Mouse (Mus musculus) neural tube, embryonic 13.5 days (tissue): ENCODE results near the gene Hist2h3b. TPM values are rescaled to one million over a fixed set of nuclear protein-coding genes. Genes with fewer than 3 reads are reported as not detected.
"Not testable (repeated sequence)": the region's sequence is repeated elsewhere in the genome, so short reads cannot be mapped to it uniquely, and the experiment has no call there.

Source experiments
- ATAC-seq: fragments of 200-750 bp; cut with Nextera tagmentation; 2 replicates; pipeline ENCODE4 v1.8.0; 2017; ENCODE audit warnings: low read depth, mild to moderate bottlenecking, moderate TSS enrichment, moderate library complexity
- H3K27ac ChIP-seq: fragments of 300-500 bp; sonication (generic); replicated peaks from 2 replicates; pipeline ENCODE4 v1.5.1; 2015; ENCODE audit warnings: moderate library complexity, mild to moderate bottlenecking, inconsistent platforms
- H3K27me3 ChIP-seq: fragments of 300-500 bp; sonication (generic); 2 replicates; pipeline ENCODE4 v1.6.1; 2015; ENCODE audit warnings: mild to moderate bottlenecking, inconsistent platforms
- H3K36me3 ChIP-seq: fragments of 300-500 bp; sonication (generic); 2 replicates; pipeline ENCODE4 v1.6.1; 2015; ENCODE audit warnings: mild to moderate bottlenecking, inconsistent platforms
- H3K4me1 ChIP-seq: fragments of 300-500 bp; sonication (generic); replicated peaks from 2 replicates; pipeline ENCODE4 v1.6.1; 2015; ENCODE audit warnings: inconsistent platforms
- H3K4me2 ChIP-seq: fragments of 300-500 bp; sonication (generic); 2 replicates; pipeline ENCODE4 v1.6.1; 2015; ENCODE audit warnings: inconsistent platforms, mild to moderate bottlenecking, moderate library complexity
- H3K4me3 ChIP-seq: fragments of 300-500 bp; sonication (generic); 2 replicates; pipeline ENCODE4 v1.5.1; 2015; ENCODE audit warnings: mild to moderate bottlenecking, inconsistent platforms
- H3K9ac ChIP-seq: fragments of 300-500 bp; sonication (generic); 2 replicates; pipeline ENCODE4 v1.6.1; 2015; ENCODE audit warnings: moderate library complexity, mild to moderate bottlenecking, inconsistent platforms
- H3K9me3 ChIP-seq: fragments of 300-500 bp; sonication (generic); 2 replicates; pipeline ENCODE4 v1.6.1; 2016; ENCODE audit warnings: inconsistent platforms
- WGBS: fragments of 180-500 bp; shearing (Covaris S2); methylation state at CpG from one replicate; pipeline ENCODE4 v1.1.7; 2015; 5-methylcytosine and 5-hydroxymethylcytosine counted together
- polyA plus RNA-seq: library from polyadenylated mRNA; unstranded; fragments of >200 nt; fragmentation: Nextera tagmentation; extraction: Ambion mirVana; gene quantifications from 2 replicates; pipeline ENCODE4 v1.2.1, GENCODE M21; 2015

Hist2h3b gene
- polyA plus RNA-seq, 1 experiment from 2014 or later, result 17.8 TPM

DNA sequence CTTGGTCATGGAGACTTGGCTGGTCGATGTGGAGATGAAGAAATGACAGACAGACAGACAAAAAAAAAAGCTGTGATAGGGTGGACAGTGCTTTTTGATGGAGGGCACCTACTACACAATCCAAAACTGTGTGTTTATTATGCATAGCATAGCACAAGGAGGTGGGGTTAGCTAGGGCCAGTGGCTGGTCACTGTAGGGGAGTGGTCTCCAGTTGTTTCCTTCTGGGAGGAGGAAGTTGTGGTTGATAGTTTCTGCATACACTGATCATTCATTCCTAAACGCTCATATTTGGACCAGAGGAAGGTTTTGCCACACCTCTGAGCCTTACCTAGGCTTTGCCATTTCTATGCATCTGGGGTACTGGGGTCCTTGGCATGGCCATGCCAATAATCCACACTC is 38.0 kb upstream of the Hist2h3b start:
- 77% methylated on average over 2 of the region's 2 CpGs for WGBS
- ATAC-seq, result no peak
- Histone ChIP-seq H3K4me2 (no peak overlapping the region), H3K9me3 (no peaks in the 10 kb centered on the region), H3K36me3 (no peaks in the 10 kb centered on the region), H3K4me3 (no peak overlapping the region), H3K4me1 (0 out of 2 replicates have a peak, but pooled peaks cover 4% of the 10 kb centered on the region), H3K9ac (no peak overlapping the region), H3K27ac (no peak overlapping the region), H3K27me3 (no peaks in the 10 kb centered on the region)

DNA sequence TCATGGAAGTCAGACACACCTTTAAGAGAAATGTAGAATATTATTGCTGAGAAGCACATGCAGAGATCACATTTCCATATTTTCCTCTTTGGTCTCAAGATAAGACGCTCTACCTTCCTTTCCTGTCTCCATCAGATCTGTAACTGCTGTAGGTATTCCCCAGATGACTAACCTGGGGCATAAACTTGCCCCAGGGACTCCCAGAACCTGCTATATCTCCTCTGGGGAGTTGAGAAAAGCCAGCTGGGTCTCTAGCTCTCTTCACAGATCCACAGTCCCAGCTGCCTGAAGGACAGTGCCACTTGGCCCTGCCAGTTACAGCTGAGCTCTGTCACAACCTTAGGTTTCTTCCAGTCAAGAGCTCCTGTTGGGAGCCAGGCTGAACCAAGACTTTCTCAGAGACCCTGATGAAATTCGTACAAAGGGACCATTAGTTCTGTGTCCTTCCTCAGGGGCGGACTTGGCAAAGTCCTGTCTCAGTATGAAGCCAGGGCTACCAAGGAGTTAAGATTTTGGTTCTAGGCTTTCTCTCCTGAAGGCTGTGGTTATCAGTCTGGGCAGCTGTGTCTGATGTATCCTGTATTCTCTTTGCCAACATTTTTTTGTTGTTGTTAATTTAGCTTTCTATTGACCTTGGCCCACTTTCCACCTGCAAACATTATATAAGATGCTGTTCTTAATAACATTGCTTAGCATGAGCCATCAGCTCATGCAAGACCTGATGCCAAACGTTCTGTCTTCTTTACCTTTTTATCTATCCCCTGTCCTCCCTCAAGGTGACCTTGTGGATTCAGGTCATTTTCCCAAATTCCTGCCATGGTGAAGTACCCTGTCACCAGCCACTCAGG is 37.3 kb upstream of the Hist2h3b start:
- Histone ChIP-seq H3K4me2 (no peak overlapping the region), H3K27me3 (no peaks in the 10 kb centered on the region), H3K9ac (no peak overlapping the region), H3K4me1 (no peaks in the 10 kb centered on the region), H3K9me3 (no peaks in the 10 kb centered on the region), H3K36me3 (no peaks in the 10 kb centered on the region), H3K4me3 (no peak overlapping the region), H3K27ac (no peak overlapping the region)
- ATAC-seq, result no peak
- 78% methylated on average over 4 of the region's 4 CpGs for WGBS

DNA sequence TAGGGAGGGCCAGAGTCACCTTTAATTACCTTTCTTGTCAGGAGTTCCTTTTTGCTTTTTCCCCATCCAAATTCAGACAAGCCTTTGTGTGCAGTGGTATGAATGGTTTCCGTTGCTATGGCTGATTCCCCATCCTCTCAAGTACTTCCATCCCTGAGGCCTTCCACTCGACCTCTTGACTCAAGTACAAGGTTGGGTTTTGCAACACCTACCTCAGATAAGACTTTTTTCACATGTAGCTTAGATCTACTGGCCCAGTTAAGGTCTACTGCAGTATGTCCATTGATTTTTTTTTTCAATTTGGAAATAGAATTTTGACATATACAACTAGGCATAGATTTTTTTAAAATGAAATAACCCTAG is 36.7 kb upstream of the Hist2h3b start:
- ATAC-seq, result no peak

DNA sequence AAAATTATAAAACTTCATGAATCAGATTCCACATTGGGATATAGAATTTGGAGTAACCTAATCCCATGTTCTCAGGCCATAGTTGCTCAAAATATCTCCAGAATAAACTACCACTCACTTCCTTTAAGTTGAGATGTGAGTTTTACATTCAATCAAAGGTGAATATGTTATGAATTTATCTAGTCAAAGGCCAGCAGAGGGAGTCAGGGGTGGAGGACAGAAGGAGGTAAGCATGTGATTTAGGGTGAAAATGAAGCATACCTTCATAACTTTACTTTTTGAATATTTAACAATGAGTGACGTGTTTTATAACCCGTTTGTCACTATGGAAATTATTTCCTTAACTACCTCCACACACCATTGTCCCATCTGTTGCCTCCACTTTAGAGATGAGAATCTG is 33.5 kb upstream of the Hist2h3b start:
- no peak overlapping the region for H3K9ac ChIP-seq
- no peak for ATAC-seq
- H3K27ac ChIP-seq, result no peak overlapping the region
- H3K9me3 ChIP-seq, result no peaks in the 10 kb centered on the region
- peaks cover 15% of the 10 kb centered on the region for H3K4me1 ChIP-seq
- WGBS, result 90% methylated on average over 2 of the region's 2 CpGs
- no peak overlapping the region for H3K4me3 ChIP-seq
- H3K4me2 ChIP-seq, result no peak overlapping the region
- H3K27me3 ChIP-seq, result no peaks in the 10 kb centered on the region
- H3K36me3 ChIP-seq, result no peaks in the 10 kb centered on the region

More for the DNA sequence above, 36.7 kb upstream of the Hist2h3b start:
- no peak overlapping the region for H3K9ac ChIP-seq
- WGBS, result 64% methylated on average over 2 of the region's 2 CpGs
- H3K36me3 ChIP-seq, result no peaks in the 10 kb centered on the region
- no peaks in the 10 kb centered on the region for H3K9me3 ChIP-seq
- no peak overlapping the region for H3K4me2 ChIP-seq
- H3K27me3 ChIP-seq, result no peaks in the 10 kb centered on the region
- H3K27ac ChIP-seq, result no peak overlapping the region
- no peak overlapping the region for H3K4me3 ChIP-seq
- no peaks in the 10 kb centered on the region for H3K4me1 ChIP-seq

DNA sequence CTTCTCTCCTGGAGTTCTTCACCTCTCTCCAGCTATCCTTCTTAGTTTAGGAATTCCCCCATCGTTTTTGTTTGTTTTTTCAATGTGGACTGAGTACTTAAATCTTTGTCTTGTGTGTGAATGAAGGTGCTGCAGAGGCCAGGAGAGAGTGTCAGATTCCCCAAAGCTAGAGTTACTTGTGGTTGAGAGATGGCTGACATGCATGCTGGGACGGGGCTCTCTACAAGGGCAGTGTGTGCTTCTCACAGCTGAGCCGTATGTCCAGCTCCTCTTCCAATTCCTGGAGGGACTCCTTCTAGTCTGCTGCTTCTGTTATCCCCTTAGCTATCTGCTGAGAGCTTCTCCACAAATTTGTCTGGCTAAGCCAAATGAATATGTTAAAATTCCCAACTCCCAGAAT is 32.6 kb upstream of the Hist2h3b start:
- H3K9me3 ChIP-seq, result no peaks in the 10 kb centered on the region
- no peaks in the 10 kb centered on the region for H3K36me3 ChIP-seq
- H3K9ac ChIP-seq, result no peak overlapping the region
- no peak overlapping the region for H3K27ac ChIP-seq
- ATAC-seq, result no peak
- H3K27me3 ChIP-seq, result no peaks in the 10 kb centered on the region
- no peak overlapping the region for H3K4me3 ChIP-seq
- no peak overlapping the region for H3K4me2 ChIP-seq
- H3K4me1 ChIP-seq, result peaks cover 17% of the 10 kb centered on the region
- 74% methylated on average over 3 of the region's 3 CpGs for WGBS

DNA sequence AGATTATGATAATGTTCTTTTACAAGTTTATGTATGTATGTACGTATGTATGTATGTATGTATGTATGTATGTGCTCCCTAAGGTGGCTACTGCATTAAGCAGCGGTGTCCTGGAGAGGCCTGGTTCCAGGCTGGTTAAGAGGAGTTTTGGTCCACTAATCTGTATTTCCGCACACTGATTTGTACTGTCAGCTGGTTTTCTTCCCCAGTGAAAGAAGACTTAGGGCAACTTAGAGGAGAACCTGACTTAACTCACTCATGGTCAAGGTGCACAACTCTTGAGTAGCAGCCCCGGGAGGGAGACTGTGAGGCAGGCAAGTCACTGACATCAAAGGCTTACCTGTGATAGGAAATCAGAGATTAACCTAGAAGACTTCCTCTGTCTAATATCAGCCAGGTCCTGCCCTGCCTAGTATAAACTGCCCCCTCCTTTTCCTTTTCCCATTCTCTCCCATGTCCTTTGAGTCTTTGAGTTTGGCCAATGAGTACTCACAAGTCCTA is 31.6 kb upstream of the Hist2h3b start:
- no peaks in the 10 kb centered on the region for H3K36me3 ChIP-seq
- no peak overlapping the region for H3K27ac ChIP-seq
- peak overlapping the region; percentile 34 for H3K4me3 ChIP-seq
- no peaks in the 10 kb centered on the region for H3K27me3 ChIP-seq
- no peaks in the 10 kb centered on the region for H3K9me3 ChIP-seq
- ATAC-seq, result no peak
- H3K4me2 ChIP-seq, result peak overlapping the region; percentile 52
- peak overlapping the region; percentile 66; the same call in 1 of the 2 replicates for H3K9ac ChIP-seq
- H3K4me1 ChIP-seq, result peaks cover 20% of the 10 kb centered on the region
- WGBS, result 82% methylated on average over 4 of the region's 4 CpGs

DNA sequence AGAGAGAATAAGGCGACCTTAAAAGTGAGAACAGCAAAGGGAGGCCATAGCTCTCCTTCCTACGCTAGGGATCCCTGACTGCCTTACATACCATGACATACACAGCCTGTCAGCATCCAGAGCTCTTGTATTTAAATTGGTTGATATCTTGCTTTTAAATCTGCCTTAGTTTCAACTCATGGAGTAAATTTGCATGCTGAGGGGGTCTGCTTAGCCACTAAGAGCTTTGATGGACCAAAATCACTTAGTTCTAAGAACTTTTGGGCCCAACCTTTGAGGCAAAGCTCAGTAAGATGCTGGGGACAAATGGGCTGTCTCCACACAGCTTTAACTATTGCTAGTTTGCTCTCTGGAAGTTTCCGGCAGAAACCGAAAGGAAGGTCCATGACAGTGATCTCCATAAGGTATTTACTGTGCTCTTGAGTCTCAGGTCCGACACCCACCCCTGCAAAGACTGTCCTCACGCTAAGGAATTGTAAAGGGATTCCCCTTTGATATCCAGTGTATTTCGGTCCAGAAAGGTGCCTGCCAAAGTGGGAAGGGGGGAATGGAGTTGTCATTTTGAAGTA is 31.0 kb upstream of the Hist2h3b start:
- Histone ChIP-seq H3K4me2 (peak overlapping the region; percentile 52), H3K27ac (no peak overlapping the region), H3K9ac (peak overlapping the region; percentile 66), H3K9me3 (no peaks in the 10 kb centered on the region), H3K4me3 (peak overlapping the region; percentile 34), H3K27me3 (no peaks in the 10 kb centered on the region), H3K36me3 (no peaks in the 10 kb centered on the region), H3K4me1 (peaks cover 20% of the 10 kb centered on the region)
- ATAC-seq, result no peak
- 24% methylated on average over 7 of the region's 7 CpGs for WGBS

DNA sequence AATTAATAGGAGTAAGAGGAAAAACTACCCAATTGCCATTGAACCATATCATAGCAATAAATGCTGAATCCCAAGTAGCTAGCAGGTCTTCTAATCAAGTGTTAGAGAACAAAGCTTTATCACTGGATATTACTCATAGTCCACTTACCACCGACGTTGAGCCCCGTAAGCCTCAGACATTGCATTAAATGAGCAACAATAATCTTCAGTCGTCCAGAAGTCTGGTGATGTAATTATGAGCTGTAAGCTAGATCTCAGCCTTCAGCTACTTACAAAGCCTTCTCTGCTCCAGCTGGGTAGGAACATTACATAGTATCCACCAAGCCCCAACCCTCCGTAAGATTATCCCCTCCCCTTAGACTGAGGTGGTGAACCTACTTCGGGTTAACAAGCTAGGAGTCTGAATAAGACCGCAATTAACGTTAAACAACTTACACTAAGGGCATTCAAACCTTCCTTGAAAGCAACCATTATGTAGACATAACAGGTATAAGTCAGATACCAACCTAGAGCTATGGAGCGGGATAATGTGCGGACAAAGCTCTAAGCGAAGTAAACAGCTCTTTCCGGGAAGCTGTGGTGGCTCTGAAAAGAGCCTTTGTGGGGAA is 30.4 kb upstream of the Hist2h3b start:
- H3K9ac ChIP-seq, result peak overlapping the region; percentile 66
- H3K36me3 ChIP-seq, result no peaks in the 10 kb centered on the region
- H3K4me2 ChIP-seq, result peak overlapping the region; percentile 52
- no peak overlapping the region for H3K27ac ChIP-seq
- WGBS, result under 1% methylated on average over 12 of the region's 12 CpGs
- H3K27me3 ChIP-seq, result no peaks in the 10 kb centered on the region
- H3K9me3 ChIP-seq, result no peaks in the 10 kb centered on the region
- peaks cover 20% of the 10 kb centered on the region for H3K4me1 ChIP-seq
- no peak for ATAC-seq
- peak overlapping the region; percentile 34 for H3K4me3 ChIP-seq

DNA sequence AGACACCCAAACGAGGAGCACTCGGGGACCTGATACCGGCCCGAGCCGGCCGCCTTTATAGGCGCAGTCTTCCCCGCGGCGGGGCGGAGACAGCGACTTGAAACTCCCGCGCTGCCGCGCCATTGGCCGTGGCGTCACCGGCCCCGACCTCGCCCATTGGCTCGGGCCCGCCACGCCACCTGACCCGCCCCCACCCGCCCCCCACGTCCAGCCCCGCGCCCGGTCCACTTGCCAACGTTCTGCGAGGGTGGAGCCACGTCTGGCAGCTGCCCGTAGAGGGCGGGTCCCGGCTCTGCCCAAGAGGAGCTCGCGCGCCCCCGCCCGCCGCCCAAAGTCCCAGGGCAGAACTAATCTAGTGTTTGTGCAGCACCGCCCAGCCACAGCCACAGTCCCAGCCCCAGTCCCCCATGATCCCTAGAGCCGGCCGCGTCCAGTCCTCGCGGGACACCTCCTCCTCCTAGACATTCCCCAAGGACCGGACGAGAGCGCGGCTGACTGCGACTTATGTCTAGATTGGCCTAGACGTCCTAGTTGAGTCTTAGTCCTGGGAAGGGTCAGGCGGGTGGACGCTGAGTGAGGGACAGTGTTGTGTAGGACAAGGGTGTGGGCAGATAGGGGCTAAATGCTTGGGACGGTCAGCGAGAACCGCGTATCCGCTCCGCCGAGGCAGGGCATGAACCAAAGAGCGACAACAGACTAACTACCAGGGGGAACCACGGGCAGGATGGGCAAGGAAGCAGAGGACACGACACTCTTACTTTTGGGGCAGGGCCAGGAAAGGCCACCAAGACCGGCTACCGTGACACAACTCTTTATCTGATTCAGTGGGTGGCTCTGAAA is 29.3 kb upstream of the Hist2h3b start, which contains the start of gene Hist2h3c2:
TSS of gene Hist2h3c2 (minus strand) at position 174 of the 840 bp plus-strand sequence.
- peak within 1 kb of the TSS; percentile 66 for H3K9ac ChIP-seq

DNA sequence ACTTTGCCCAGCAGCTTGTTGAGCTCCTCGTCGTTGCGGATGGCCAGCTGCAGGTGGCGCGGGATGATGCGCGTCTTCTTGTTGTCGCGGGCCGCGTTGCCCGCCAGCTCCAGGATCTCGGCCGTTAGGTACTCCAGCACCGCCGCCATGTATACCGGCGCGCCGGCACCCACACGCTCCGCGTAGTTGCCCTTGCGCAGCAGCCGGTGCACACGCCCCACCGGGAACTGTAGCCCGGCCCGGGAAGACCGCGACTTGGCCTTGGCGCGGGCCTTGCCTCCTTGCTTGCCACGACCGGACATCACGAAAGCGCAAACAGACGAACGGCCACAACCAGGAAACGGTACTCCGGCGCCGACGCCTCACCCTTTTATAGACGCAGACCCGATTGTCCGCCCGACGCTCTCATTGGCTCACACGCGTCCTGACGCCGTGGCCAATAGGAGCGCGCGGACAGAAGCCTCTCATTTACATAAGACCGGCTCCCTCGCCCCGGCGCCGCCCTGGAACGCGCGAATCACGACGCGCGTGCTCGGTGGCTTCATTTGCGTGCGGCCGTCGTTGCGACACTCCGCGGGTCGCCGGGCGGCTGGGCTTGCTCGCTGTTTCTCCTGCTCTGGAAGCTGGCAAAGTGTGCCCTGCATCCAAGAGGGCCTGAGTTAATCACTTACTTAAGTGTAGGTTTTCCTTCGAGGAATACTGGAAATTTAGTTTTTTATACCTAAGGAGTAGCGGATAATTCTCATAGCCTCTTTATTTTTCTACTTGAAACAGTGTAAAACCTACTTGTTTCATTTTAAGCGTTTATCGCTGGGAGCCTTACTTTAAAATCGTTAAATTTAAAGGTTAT is 28.3 kb upstream of the Hist2h3b start, which contains the start of gene Hist2h2aa2:
TSS of gene Hist2h2aa2 (minus strand) at position 328 of the 850 bp plus-strand sequence.
- Histone ChIP-seq H3K4me3 (peak within 1 kb of the TSS; percentile 36), H3K4me1 (peaks cover 34% of the 10 kb centered on the region), H3K4me2 (peak within 1 kb of the TSS; percentile 49), H3K27ac (peak within 1 kb of the TSS; percentile 87), H3K9ac (peak within 1 kb of the TSS; percentile 64)
- ATAC-seq, result peak; percentile 92
- H3K36me3 ChIP-seq, H3K27me3 ChIP-seq, H3K9me3 ChIP-seq: not testable (repeated sequence)
- WGBS, result 5% methylated on average over 31 of the region's 85 CpGs

More for the DNA sequence above, 29.3 kb upstream of the Hist2h3b start, which contains the start of gene Hist2h3c2:
- peak; percentile 88 for ATAC-seq
- Histone ChIP-seq H3K4me1 (peaks cover 25% of the 10 kb centered on the region), H3K27ac (peak within 1 kb of the TSS; percentile 78), H3K4me3 (peak within 1 kb of the TSS; percentile 36), H3K4me2 (peak within 1 kb of the TSS; percentile 52)
- WGBS, result under 1% methylated on average over 21 of the region's 68 CpGs
- not testable (repeated sequence) for H3K36me3 ChIP-seq, H3K9me3 ChIP-seq, H3K27me3 ChIP-seq

DNA sequence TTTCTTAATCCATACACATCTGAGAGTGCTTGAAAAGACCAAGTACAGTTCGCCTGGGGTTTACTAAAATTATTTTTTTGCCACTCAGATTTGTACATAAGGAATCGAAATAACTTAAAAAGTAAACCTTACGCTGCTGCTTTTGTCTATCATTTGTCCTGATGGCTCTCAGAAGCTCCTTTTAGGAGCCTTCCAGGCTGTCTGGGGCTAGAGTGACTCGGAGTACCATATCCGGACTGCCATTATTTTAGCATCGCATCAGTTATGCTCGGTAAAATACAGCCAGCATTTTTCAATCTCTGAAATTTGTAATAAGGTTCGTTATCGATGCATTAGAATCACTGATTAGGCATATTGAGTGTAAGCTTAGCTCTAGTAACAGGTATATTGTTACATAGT is 27.7 kb upstream of the Hist2h3b start:
- H3K4me1 ChIP-seq, result peaks cover 34% of the 10 kb centered on the region
- H3K27me3 ChIP-seq, result no peaks in the 10 kb centered on the region
- H3K4me3 ChIP-seq, result peak overlapping the region; percentile 22; the same call in 1 of the 2 replicates
- H3K9ac ChIP-seq, result peak overlapping the region; percentile 62
- no peak for ATAC-seq
- H3K36me3 ChIP-seq, result no peaks in the 10 kb centered on the region
- H3K4me2 ChIP-seq, result peak overlapping the region; percentile 47
- H3K27ac ChIP-seq, result peak overlapping the region; percentile 87
- WGBS, result 73% methylated on average over 9 of the region's 9 CpGs
- no peaks in the 10 kb centered on the region for H3K9me3 ChIP-seq
